Mouse (Mus musculus) limb, embryonic 11.5 days (tissue): ENCODE results near the gene Ttf1. TPM values are rescaled to one million over a fixed set of nuclear protein-coding genes. Genes with fewer than 3 reads are reported as not detected.
"Not testable (repeated sequence)": the region's sequence is repeated elsewhere in the genome, so short reads cannot be mapped to it uniquely, and the experiment has no call there.

Experiments
- ATAC-seq: fragments of 200-750 bp; cut with Nextera tagmentation; 2 replicates; pipeline ENCODE4 v1.8.0; 2017; ENCODE audit warnings: low read depth; ENCODE audit not compliant: insufficient number of reproducible peaks, low FRiP score, low TSS enrichment
- DNase-seq: peaks from one replicate; pipeline ENCODE4 v3.0.0-alpha.2; 2015; ENCODE audit warnings: low spot score
- H3K27ac ChIP-seq: fragments of 300-500 bp; sonication (generic); replicated peaks from 2 replicates; pipeline ENCODE4 v1.5.1; 2014; ENCODE audit warnings: low read depth, mild to moderate bottlenecking, low read length
- H3K27me3 ChIP-seq: fragments of 300-500 bp; sonication (generic); 2 replicates; pipeline ENCODE4 v1.6.1; 2014; ENCODE audit warnings: mild to moderate bottlenecking, low read length, mixed read lengths; ENCODE audit not compliant: control insufficient read depth, insufficient read depth
- H3K36me3 ChIP-seq: fragments of 300-500 bp; sonication (generic); 2 replicates; pipeline ENCODE4 v1.6.1; 2014; ENCODE audit warnings: mild to moderate bottlenecking, low read length, moderate library complexity, mixed read lengths; ENCODE audit not compliant: control insufficient read depth, insufficient read depth
- H3K4me1 ChIP-seq: fragments of 300-500 bp; sonication (generic); 2 replicates; pipeline ENCODE4 v1.6.1; 2014; ENCODE audit warnings: low read length, mixed read lengths; ENCODE audit not compliant: control insufficient read depth, insufficient read depth
- H3K4me2 ChIP-seq: fragments of 300-500 bp; sonication (generic); 2 replicates; pipeline ENCODE4 v1.6.1; 2014; ENCODE audit warnings: low read depth, mild to moderate bottlenecking, moderate library complexity; ENCODE audit not compliant: severe bottlenecking
- H3K4me3 ChIP-seq: fragments of 300-500 bp; sonication (generic); 2 replicates; pipeline ENCODE4 v1.5.1; 2014; ENCODE audit warnings: low read depth, low read length
- H3K9ac ChIP-seq: fragments of 300-500 bp; sonication (generic); 2 replicates; pipeline ENCODE4 v1.6.1; 2014; ENCODE audit warnings: mild to moderate bottlenecking, low read length
- H3K9me3 ChIP-seq: fragments of 300-500 bp; sonication (generic); 2 replicates; pipeline ENCODE4 v1.6.1; 2016; ENCODE audit warnings: low read length; ENCODE audit not compliant: control insufficient read depth
- WGBS: fragments of 180-500 bp; shearing (Covaris S2); extraction: QIAGEN DNeasy Blood & Tissue Kit; methylation state at CpG from one replicate; pipeline ENCODE4 v1.1.7; 2014; 5-methylcytosine and 5-hydroxymethylcytosine counted together
- polyA plus RNA-seq: library from polyadenylated mRNA; unstranded; fragments of >200 nt; fragmentation: Nextera tagmentation; extraction: Ambion mirVana; gene quantifications from 2 replicates; pipeline ENCODE4 v1.2.1, GENCODE M21; 2014

Ttf1 gene
- polyA plus RNA-seq, 1 experiment from 2014 or later, result 13.1 TPM

- WGBS, result 57% methylated on average over 8 of the region's 8 CpGs
Measured at GRCm38 (mm10) chr2:29098786-29099185, 38.7 kb downstream of the Ttf1 start.

GRCm38 (mm10) chr2:29099646-29100045 is 39.6 kb downstream of the Ttf1 start:
- 90% methylated on average over 14 of the region's 14 CpGs for WGBS
- H3K4me2 ChIP-seq, result no peak overlapping the region
- H3K9me3 ChIP-seq, result no peaks in the 10 kb centered on the region
- no peak overlapping the region for H3K27ac ChIP-seq
- H3K4me1 ChIP-seq, result no peaks in the 10 kb centered on the region
- no peak overlapping the region for H3K9ac ChIP-seq
- no peaks in the 10 kb centered on the region for H3K27me3 ChIP-seq
- no peak for DNase-seq
- H3K4me3 ChIP-seq, result no peak overlapping the region
- no peaks in the 10 kb centered on the region for H3K36me3 ChIP-seq
- ATAC-seq, result no peak

More at GRCm38 (mm10) chr2:29098786-29099185, 38.7 kb downstream of the Ttf1 start:
- Histone ChIP-seq H3K9ac (no peak overlapping the region), H3K4me3 (no peak overlapping the region), H3K4me2 (no peak overlapping the region), H3K9me3 (no peaks in the 10 kb centered on the region), H3K27me3 (no peaks in the 10 kb centered on the region), H3K27ac (no peak overlapping the region), H3K4me1 (no peaks in the 10 kb centered on the region), H3K36me3 (no peaks in the 10 kb centered on the region)
- ATAC-seq (no peak), DNase-seq (peak; percentile 25)

- H3K27ac ChIP-seq, result no peak overlapping the region
- H3K9ac ChIP-seq, result no peak overlapping the region
- no peak for DNase-seq
- no peak for ATAC-seq
- no peaks in the 10 kb centered on the region for H3K27me3 ChIP-seq
- WGBS, result 77% methylated on average over 7 of the region's 7 CpGs
- H3K9me3 ChIP-seq, result no peaks in the 10 kb centered on the region
- no peaks in the 10 kb centered on the region for H3K36me3 ChIP-seq
- no peaks in the 10 kb centered on the region for H3K4me1 ChIP-seq
- no peak overlapping the region for H3K4me3 ChIP-seq
- H3K4me2 ChIP-seq, result no peak overlapping the region
Measured at GRCm38 (mm10) chr2:29100822-29101534, 40.9 kb downstream of the Ttf1 start.

- H3K36me3 ChIP-seq, H3K4me1 ChIP-seq, H3K27ac ChIP-seq, DNase-seq, H3K9me3 ChIP-seq, H3K4me2 ChIP-seq, H3K4me3 ChIP-seq, H3K9ac ChIP-seq, ATAC-seq, H3K27me3 ChIP-seq: not testable (repeated sequence)
- 83% methylated on average over 8 of the region's 10 CpGs for WGBS
Measured at GRCm38 (mm10) chr2:29102416-29103377, 42.6 kb downstream of the Ttf1 start.

- no peak overlapping the region for H3K27ac ChIP-seq
- H3K36me3 ChIP-seq, result no peaks in the 10 kb centered on the region
- no peak for ATAC-seq
- no peak overlapping the region for H3K4me3 ChIP-seq
- H3K4me1 ChIP-seq, result no peaks in the 10 kb centered on the region
- H3K9me3 ChIP-seq, result no peaks in the 10 kb centered on the region
- no peaks in the 10 kb centered on the region for H3K27me3 ChIP-seq
- H3K9ac ChIP-seq, result no peak overlapping the region
- H3K4me2 ChIP-seq, result no peak overlapping the region
- DNase-seq, result no peak
Measured at GRCm38 (mm10) chr2:29120969-29121368, 60.9 kb downstream of the Ttf1 start.

- 81% methylated on average over 3 of the region's 3 CpGs for WGBS
- Histone ChIP-seq H3K36me3 (0 out of 2 replicates have a peak, but pooled peaks cover 3% of the 10 kb centered on the region), H3K4me1 (no peaks in the 10 kb centered on the region), H3K27ac (no peak overlapping the region), H3K4me3 (no peak overlapping the region), H3K9ac (no peak overlapping the region), H3K27me3 (no peaks in the 10 kb centered on the region), H3K9me3 (no peaks in the 10 kb centered on the region), H3K4me2 (no peak overlapping the region)
- DNase-seq (no peak), ATAC-seq (no peak)
Measured at GRCm38 (mm10) chr2:29122446-29122845, 62.4 kb downstream of the Ttf1 start.

GRCm38 (mm10) chr2:29123907-29124569 is 64.0 kb downstream of the Ttf1 start, which contains the start of gene Setx:
Setx (plus strand) TSS chr2:29124181.
- peak within 1 kb of the TSS; percentile 65 for H3K9ac ChIP-seq
- WGBS, result 67% methylated on average over 14 of the region's 14 CpGs
- peak within 1 kb of the TSS; percentile 68 for H3K4me2 ChIP-seq
- H3K27ac ChIP-seq, result peak within 1 kb of the TSS; percentile 91
- DNase-seq (no peak), ATAC-seq (no peak)
- H3K4me1 ChIP-seq, result no peaks in the 10 kb centered on the region
- peak within 1 kb of the TSS; percentile 55 for H3K4me3 ChIP-seq
- H3K27me3 ChIP-seq, result no peaks in the 10 kb centered on the region
- 0 out of 2 replicates have a peak, but pooled peaks cover 3% of the 10 kb centered on the region for H3K36me3 ChIP-seq
- H3K9me3 ChIP-seq, result no peaks in the 10 kb centered on the region

- 0% methylated on average over 24 of the region's 24 CpGs for WGBS
- Histone ChIP-seq H3K4me3 (peak overlapping the region; percentile 55), H3K9ac (peak overlapping the region; percentile 9; the same call in 1 of the 2 replicates), H3K27me3 (no peaks in the 10 kb centered on the region), H3K4me2 (peak overlapping the region; percentile 45), H3K4me1 (no peaks in the 10 kb centered on the region), H3K36me3 (0 out of 2 replicates have a peak, but pooled peaks cover 3% of the 10 kb centered on the region), H3K9me3 (no peaks in the 10 kb centered on the region), H3K27ac (no peak overlapping the region; the same call in 1 of the 2 replicates)
- DNase-seq (no peak), ATAC-seq (no peak)
Measured at GRCm38 (mm10) chr2:29124571-29124935, 64.5 kb downstream of the Ttf1 start.
